Mouse (Mus musculus) liver, postnatal 0 days (tissue): ENCODE results near the gene Add3.

ENCODE experiments used
- CTCF ChIP-seq: sonication (generic); IDR thresholded peaks from 2 replicates; pipeline ENCODE4 v1.5.1; 2016; ENCODE audit warnings: antibody characterized with exemption, low read depth
- EP300 ChIP-seq: IDR thresholded peaks from 2 replicates; pipeline ENCODE4 v1.6.1; 2016; ENCODE audit warnings: antibody characterized with exemption, low read depth, mild to moderate bottlenecking

- TF ChIP-seq CTCF: no peak
- TF ChIP-seq EP300: no peak
Measured at GRCm38 (mm10) chr19:53094684-53095083, 45.6 kb upstream of the Add3 start.
